Mouse (Mus musculus): ENCODE measurements around the gene Gm15080. TPM values are rescaled to one million over a fixed set of nuclear protein-coding genes. Genes with fewer than 3 reads are reported as not detected.
"Not testable (repeated sequence)": the region's sequence is repeated elsewhere in the genome, so short reads cannot be mapped to it uniquely, and the experiment has no call there.

Gm15080 gene
- polyA plus RNA-seq (2012; fragmentation: generic; extraction: Trizol), result not detected
- long read RNA-seq, experiment 1, result 0 reads
- long read RNA-seq, experiment 2, result 0 reads

GRCm38 (mm10) chrX:147992693-147993092, at the start of gene Gm15080:
Gene Gm15080 (plus strand): TSS chrX:147992993.
- not testable (repeated sequence) for H3K27me3 ChIP-seq (ENCODE audit: control insufficient read depth, insufficient read depth, insufficient read length); H3K79me2 ChIP-seq (ENCODE audit: control insufficient read depth, insufficient read depth); H3K36me3 ChIP-seq (ENCODE audit: control insufficient read depth, insufficient read depth); H3K79me3 ChIP-seq (ENCODE audit: low read depth); H3K4me3 ChIP-seq (ENCODE audit: insufficient read depth, poor library complexity, severe bottlenecking); H3ac ChIP-seq (ENCODE audit: control insufficient read depth, insufficient read length, low read depth)

Other genes starting within 250 kb of the Gm15080 start
- gene Gm15128, start 227.0 kb upstream of the Gm15080 start, polyA plus RNA-seq (2012; fragmentation: generic; extraction: Trizol), result 0.11 TPM
- gene Gm15107, start 187.7 kb downstream of the Gm15080 start, polyA plus RNA-seq (2012; fragmentation: generic; extraction: Trizol), result 0.02 TPM

All from C2C12 (cell line).